Comparison of ENCODE assay signal across 8 mouse cellular contexts in the genomic region with DNA sequence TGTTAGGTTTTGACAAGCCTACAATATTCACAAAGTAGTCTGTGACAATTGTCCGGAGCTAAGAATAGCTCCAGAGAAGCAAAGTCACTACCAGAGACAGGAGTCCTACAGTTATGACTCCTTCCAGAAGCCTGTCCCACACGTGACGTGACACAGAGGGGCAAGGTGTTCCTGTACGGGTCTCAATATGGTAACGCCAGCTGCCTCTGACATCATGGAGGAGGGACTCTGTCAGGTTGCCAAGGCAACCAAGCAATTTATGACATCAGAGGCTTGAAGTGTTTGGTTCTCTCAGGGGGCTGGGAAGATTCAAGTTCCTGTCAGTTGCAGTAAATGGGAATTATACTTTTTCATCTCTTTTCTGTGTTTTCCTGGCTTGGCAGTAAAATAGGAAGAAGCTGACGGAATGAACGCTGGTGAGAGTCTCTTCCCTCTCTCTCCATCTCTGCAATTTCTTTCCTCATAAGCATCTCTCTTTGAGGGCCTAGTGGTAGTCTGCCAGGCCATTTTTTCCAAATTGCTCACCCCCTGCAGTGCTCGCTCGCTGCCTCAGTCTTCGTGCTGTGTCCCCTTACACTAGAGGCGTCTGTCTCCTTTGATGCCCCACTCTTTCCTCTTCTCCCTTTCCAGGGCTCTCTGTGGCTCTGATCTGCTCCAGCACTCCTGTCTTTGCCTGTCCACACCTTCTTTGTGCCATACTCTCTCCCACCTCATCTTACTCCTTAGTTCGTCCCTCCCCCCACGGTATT. TPM values are rescaled to one million over a fixed set of nuclear protein-coding genes. Genes with fewer than 3 reads are reported as not detected.
DNase-seq lines count a peak whose midpoint lies in the region; ATAC-seq and TF ChIP-seq lines count a peak whose summit lies in the region.

No protein-coding gene starts in this region.

- peak overlapping the region; percentile 97; the same call in 1 of the 2 replicates for H3K27ac ChIP-seq in ES-Bruce4 (ENCODE audit: insufficient read depth, low read length)
- H3K27ac ChIP-seq in bone marrow macrophage, adult 2 months (ENCODE audit: insufficient read depth, low read depth, low read length) = 0 out of 2 replicates have a peak overlapping the region, but pooled peaks have one; percentile 7

- no peaks in the 10 kb centered on the region for H3K36me3 ChIP-seq in ES-Bruce4 (ENCODE audit: control insufficient read depth, insufficient read depth, low read length, poor library complexity, severe bottlenecking)

- H3K4me3 ChIP-seq in ES-Bruce4 (ENCODE audit: low read depth, low read length) = no peak overlapping the region
- H3K4me3 ChIP-seq in bone marrow macrophage, adult 2 months (ENCODE audit: insufficient read depth, low read length) = no peak overlapping the region

- no peak for ATAC-seq in megakaryocyte-erythroid progenitor cell, adult 5-6 weeks (replicated peaks; ENCODE audit: low FRiP score, low TSS enrichment, poor library complexity, severe bottlenecking)
- ATAC-seq in monocyte, adult 5-6 weeks (replicated peaks; ENCODE audit: insufficient number of reproducible peaks, low FRiP score, low TSS enrichment, poor library complexity, severe bottlenecking) = no peak

- no peaks in the 10 kb centered on the region for H3K27me3 ChIP-seq in ES-Bruce4 (ENCODE audit: control insufficient read depth, insufficient read depth, low read length, poor library complexity, severe bottlenecking)

- DNase-seq in kidney, adult 9 months = peak; percentile 25
- DNase-seq in kidney, adult 11 months = no peak
- peak; percentile 55 for DNase-seq in induced T-regulatory cell, adult 2 months (ENCODE audit: low read depth)
- DNase-seq in ovary, postnatal 10 days (ENCODE audit: low spot score) = no peak

- no peak for TF ChIP-seq POLR2A in ES-Bruce4 (IDR thresholded peaks at IDR 0.05; ENCODE audit: insufficient read depth, low read length)
- no peak for TF ChIP-seq POLR2A in bone marrow macrophage, adult 2 months (IDR thresholded peaks at IDR 0.05; ENCODE audit: borderline replicate concordance, low read depth, low read length)

- no peaks in the 10 kb centered on the region for H3K9me3 ChIP-seq in ES-Bruce4 (replicated peaks; ENCODE audit: control insufficient read depth, insufficient read depth, low read length, poor library complexity, severe bottlenecking)

- no peak for TF ChIP-seq CTCF in ES-Bruce4 (IDR thresholded peaks at IDR 0.05; ENCODE audit: low read depth, low read length)
- no peak for TF ChIP-seq CTCF in bone marrow macrophage, adult 2 months (IDR thresholded peaks at IDR 0.05; ENCODE audit: low read depth, low read length)

- no peak overlapping the region; the same call in 1 of the 2 replicates for H3K9ac ChIP-seq in ES-Bruce4 (ENCODE audit: low read depth, poor library complexity, severe bottlenecking)

- peaks cover 11% of the 10 kb centered on the region for H3K4me1 ChIP-seq in ES-Bruce4 (ENCODE audit: control insufficient read depth, insufficient read depth, low read length)
- peaks cover 36% of the 10 kb centered on the region for H3K4me1 ChIP-seq in bone marrow macrophage, adult 2 months (ENCODE audit: control insufficient read depth, insufficient read depth, low read length)

- TF ChIP-seq EP300 in ES-Bruce4 (IDR thresholded peaks at IDR 0.05; ENCODE audit: insufficient read depth, low read depth, low read length) = no peak

RNA-seq across cellular contexts. Expression of gene Zfhx2, which starts 2.8 kb away (rescaled TPM):
- 18.1 and 24.6 TPM in 2 replicates for polyA plus RNA-seq in ES-Bruce4 (2011; ENCODE audit: insufficient read depth, insufficient read length, low read depth, missing spikeins)
- 7.1 and 7.6 TPM in 2 replicates for polyA plus RNA-seq in bone marrow macrophage, adult 2 months (2012; ENCODE audit: insufficient read depth, insufficient read length, missing spikeins)
- total RNA-seq in megakaryocyte-erythroid progenitor cell, adult 5-6 weeks (2014; fragmentation: Nextera tagmentation) = 5.6 and 7.8 TPM in 2 replicates
- total RNA-seq in megakaryocyte-erythroid progenitor cell, adult 5-6 weeks (2017) = 0.19 and 1.4 TPM in 2 replicates
- 2.0 to 7.8 TPM (median 2.4 TPM) in 3 replicates for total RNA-seq in monocyte, adult 5-6 weeks (2017)

RNA-seq across cellular contexts. Expression of gene Thtpa, which starts 5.2 kb away (rescaled TPM):
- polyA plus RNA-seq in ES-Bruce4 (2011; ENCODE audit: insufficient read depth, insufficient read length, low read depth, missing spikeins) = 6.9 and 8.6 TPM in 2 replicates
- polyA plus RNA-seq in bone marrow macrophage, adult 2 months (2012; ENCODE audit: insufficient read depth, insufficient read length, missing spikeins) = 10.6 and 12.3 TPM in 2 replicates
- total RNA-seq in megakaryocyte-erythroid progenitor cell, adult 5-6 weeks (2014; fragmentation: Nextera tagmentation) = 9.2 and 10.4 TPM in 2 replicates
- total RNA-seq in megakaryocyte-erythroid progenitor cell, adult 5-6 weeks (2017) = 5.1 and 6.4 TPM in 2 replicates
- total RNA-seq in monocyte, adult 5-6 weeks (2017) = 6.1 to 9.5 TPM (median 8.9 TPM) in 3 replicates

RNA-seq across cellular contexts. Expression of gene Ap1g2, which starts 17.0 kb away (rescaled TPM):
- polyA plus RNA-seq in ES-Bruce4 (2011; ENCODE audit: insufficient read depth, insufficient read length, low read depth, missing spikeins) = 20.6 and 23.9 TPM in 2 replicates
- 43.0 and 51.9 TPM in 2 replicates for polyA plus RNA-seq in bone marrow macrophage, adult 2 months (2012; ENCODE audit: insufficient read depth, insufficient read length, missing spikeins)
- total RNA-seq in megakaryocyte-erythroid progenitor cell, adult 5-6 weeks (2014; fragmentation: Nextera tagmentation) = 66.7 and 109 TPM in 2 replicates
- 13.3 and 27.0 TPM in 2 replicates for total RNA-seq in megakaryocyte-erythroid progenitor cell, adult 5-6 weeks (2017)
- 26.9 to 61.0 TPM (median 34.8 TPM) in 3 replicates for total RNA-seq in monocyte, adult 5-6 weeks (2017)

RNA-seq across cellular contexts. Expression of gene Jph4, which starts 27.4 kb away (rescaled TPM):
- polyA plus RNA-seq in ES-Bruce4 (2011; ENCODE audit: insufficient read depth, insufficient read length, low read depth, missing spikeins) = 3.6 and 4.7 TPM in 2 replicates
- not detected in 2 replicates for polyA plus RNA-seq in bone marrow macrophage, adult 2 months (2012; ENCODE audit: insufficient read depth, insufficient read length, missing spikeins)
- not detected in 2 replicates for total RNA-seq in megakaryocyte-erythroid progenitor cell, adult 5-6 weeks (2014; fragmentation: Nextera tagmentation)
- total RNA-seq in megakaryocyte-erythroid progenitor cell, adult 5-6 weeks (2017) = 0.05 TPM in 1 of 2 replicates, not detected in the other
- not detected in 3 replicates for total RNA-seq in monocyte, adult 5-6 weeks (2017)

Comparison
In these comparisons a context has a peak if more than half of its experiments do, and no peak if none do; other contexts are left out.
1. DNase-seq: peak in kidney, adult 9 months (single experiment) and induced T-regulatory cell, adult 2 months (single experiment); none in kidney, adult 11 months (single experiment) and ovary, postnatal 10 days (single experiment).